Mouse (Mus musculus) adrenal gland, adult 2 months (tissue): ENCODE measurements around the gene Cbfb. TPM values are rescaled to one million over a fixed set of nuclear protein-coding genes. Genes with fewer than 3 reads are reported as not detected.
A peak's percentile ranks its signal among the peaks of the same experiment; 100 is the strongest.

Experiments used
- DNase-seq: peaks from one replicate; pipeline ENCODE4 v3.0.0; 2021
- polyA plus RNA-seq: library from polyadenylated mRNA; depleted of rRNA; stranded (reverse); fragments of >200 nt; gene quantifications from 2 replicates; pipeline ENCODE4 v1.2.3, GENCODE M21; 2012
- total RNA-seq, 2 experiments: library from RNA; stranded (reverse); gene quantifications; 2 replicates each; pipeline ENCODE4 v1.2.3; 2021

The Cbfb gene
- total and polyA plus RNA-seq, 3 experiments = 9.3 to 80.0 (median 68.2) TPM

DNA sequence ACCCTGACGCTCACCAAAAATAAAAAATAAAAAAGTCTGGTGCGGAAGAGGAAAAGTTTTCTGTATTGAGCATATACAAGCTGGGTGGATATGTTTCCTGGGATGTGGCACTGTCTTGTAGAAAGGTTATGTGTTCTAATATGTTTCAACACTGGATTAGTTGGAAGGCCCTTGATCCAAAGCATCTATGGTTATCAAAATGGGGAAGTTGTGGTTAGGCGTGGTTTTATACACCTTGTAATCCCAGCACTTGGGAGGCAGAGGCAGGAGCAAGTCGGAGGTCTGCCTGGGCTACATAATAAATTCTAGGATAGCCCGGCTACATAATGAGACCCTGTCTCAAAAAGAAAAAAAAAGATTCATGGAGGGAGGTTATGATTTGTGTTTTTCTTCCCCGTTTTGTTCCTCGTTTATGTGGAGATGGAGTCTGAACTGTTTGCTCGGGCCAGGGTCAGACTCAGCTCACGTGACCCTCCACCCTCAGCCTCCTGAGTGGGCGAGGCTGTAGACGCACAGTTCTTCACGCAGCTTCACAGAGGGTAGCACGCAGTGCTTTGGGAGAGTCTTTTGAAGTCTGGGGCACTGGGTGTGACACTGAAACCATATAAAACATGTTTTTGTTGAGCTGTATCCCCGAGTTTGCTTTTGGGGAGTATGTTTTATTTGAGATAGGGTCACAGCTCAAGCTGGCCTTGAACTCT, 67.1 kb downstream of the Cbfb start:
- no peak for DNase-seq

- no peak for DNase-seq
Measured at GRCm38 (mm10) chr8:105241016-105241415, 70.5 kb downstream of the Cbfb start.

GRCm38 (mm10) chr8:105251954-105252353, 81.5 kb downstream of the Cbfb start:
- no peak for DNase-seq

DNA sequence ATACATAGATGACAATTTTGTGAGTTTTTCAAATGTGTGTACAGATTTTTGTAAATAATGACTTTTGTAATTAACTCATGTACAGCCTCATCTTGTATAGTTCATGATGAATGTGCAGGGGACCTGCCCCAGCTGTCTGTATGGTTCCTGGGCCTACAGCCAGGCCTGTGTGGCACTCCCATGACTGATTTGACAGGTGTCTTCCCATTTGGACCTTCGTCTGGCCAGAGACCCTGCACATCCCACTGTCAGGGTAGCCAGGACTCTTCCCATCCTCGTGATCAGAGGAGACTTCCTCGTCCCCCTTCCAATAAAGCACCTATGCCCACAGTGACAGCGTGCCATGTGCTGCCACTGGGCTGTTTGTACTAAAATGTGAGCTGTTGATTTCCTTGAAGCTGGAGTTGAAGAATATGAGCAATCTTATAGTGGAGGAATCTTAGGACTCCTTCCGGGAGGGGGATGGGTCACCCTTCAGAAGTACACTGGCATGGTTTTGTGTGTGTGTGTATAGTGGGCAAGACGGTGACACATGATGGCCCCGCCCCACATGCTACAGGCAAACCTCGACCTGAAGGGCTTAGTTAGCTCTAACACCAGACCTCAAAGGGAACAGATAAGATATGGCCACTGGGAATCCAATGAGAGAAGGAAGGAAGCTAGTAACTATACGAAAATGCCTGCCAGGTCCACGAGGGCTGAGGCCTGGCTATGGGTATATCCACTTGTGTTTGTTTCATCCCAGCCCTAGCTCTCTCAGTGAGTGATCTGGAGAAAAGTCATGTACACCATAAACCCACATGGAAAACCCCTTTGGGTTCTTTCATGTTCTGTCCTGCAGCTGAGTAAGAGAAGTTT, 82.4 kb downstream of the Cbfb start:
- DNase-seq = no peak

GRCm38 (mm10) chr8:105253766-105254151, 83.3 kb downstream of the Cbfb start:
- no peak for DNase-seq

GRCm38 (mm10) chr8:105254152-105254965, 83.9 kb downstream of the Cbfb start:
- peak; percentile 90 for DNase-seq

DNA sequence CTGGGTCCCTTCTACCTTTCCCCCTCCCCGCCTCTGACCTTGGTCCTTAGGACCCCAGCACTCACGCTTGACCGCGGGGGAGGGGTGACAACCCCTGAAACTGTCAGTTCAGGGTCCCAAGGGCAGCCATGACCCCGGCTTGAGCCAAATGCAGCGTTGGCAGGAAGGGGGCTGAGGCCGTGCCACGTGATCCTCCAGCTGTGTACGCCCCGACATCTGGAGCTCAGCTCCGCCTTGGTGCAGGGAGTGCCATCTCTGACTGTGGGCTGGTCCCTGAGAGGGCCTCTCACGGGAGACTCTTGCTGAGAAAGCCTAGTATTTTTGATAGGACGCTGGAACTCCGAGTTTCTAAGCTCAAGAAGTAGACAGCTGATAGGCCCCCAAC, 84.5 kb downstream of the Cbfb start, which contains the start of gene B3gnt9:
Gene B3gnt9, minus strand, starts transcription at position 188 of the 385 bp plus-strand sequence.
- peak; percentile 52 for DNase-seq

DNA sequence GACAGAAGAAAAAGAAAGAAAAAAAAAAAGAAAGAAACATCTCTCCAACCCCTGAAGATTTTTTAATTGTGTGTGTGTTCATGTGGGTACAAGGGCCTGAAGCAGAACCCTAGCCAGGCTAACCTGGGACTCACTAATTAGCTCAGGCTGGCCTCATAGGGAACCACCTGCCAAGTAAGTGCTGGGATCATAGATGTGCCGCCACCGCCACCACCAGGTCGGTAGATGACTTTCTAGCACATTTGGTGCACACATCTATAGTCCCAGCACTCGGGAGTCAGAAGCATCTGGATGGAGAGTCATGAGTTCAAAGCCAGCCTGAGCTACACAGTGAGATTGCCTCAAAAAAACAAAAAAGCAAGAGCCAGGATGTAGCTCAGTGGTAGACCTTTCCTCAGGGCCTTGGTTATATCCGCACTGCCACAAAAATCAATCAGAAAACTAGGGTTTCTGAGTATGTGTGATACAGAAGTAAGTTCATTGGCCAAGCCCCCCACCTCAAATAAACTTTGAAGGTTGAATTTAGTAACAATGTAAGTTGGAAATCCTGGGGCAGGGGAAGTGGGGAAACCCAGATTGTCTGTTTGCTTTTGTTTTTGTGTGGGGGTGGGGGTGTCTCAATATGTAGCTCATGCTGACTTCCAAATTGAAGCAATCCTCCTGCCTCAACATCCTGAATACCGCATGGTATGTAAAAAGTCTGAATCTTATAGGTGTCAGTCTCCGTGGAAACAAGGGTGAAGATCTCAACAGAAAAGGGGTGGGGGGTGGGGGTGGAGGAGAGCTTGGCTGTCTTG, 87.0 kb downstream of the Cbfb start:
- DNase-seq = no peak

GRCm38 (mm10) chr8:105258911-105259720, 88.6 kb downstream of the Cbfb start:
- DNase-seq = no peak

DNA sequence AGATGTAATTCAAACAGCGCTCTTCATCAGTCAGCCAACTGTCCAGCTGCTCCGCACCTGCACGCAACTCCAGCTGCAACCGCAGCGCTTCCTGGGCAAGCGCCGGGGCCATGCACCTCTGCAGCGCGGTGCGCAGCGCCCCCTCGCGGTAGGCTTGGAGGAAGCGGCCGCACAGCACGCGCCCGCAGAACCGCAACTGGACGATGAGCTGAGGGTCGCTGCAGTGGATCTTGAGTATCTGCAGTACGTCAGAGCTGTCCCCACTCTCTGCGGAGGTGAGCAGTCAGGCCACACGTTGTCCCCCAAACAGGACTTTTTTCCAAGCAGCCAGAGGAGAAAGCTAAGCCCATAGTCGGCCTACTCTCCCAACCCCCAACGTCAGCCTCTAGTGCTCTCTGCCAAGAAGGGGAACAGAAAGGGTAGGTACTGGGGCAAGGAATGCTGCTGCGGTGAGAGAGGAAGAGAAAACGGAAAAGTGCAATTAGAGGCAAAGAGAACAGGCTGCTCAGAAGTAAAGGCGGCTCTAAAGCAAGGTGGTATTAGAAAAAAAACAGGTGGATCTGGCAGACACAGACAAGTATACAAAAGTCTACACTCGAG, 89.3 kb downstream of the Cbfb start:
- peak; percentile 81 for DNase-seq

- no peak for DNase-seq
Measured at GRCm38 (mm10) chr8:105260371-105261099, 90.1 kb downstream of the Cbfb start.

- no peak for DNase-seq
Measured at GRCm38 (mm10) chr8:105261326-105261980, 91.0 kb downstream of the Cbfb start.

GRCm38 (mm10) chr8:105263244-105263912, 92.9 kb downstream of the Cbfb start:
- DNase-seq = no peak

DNA sequence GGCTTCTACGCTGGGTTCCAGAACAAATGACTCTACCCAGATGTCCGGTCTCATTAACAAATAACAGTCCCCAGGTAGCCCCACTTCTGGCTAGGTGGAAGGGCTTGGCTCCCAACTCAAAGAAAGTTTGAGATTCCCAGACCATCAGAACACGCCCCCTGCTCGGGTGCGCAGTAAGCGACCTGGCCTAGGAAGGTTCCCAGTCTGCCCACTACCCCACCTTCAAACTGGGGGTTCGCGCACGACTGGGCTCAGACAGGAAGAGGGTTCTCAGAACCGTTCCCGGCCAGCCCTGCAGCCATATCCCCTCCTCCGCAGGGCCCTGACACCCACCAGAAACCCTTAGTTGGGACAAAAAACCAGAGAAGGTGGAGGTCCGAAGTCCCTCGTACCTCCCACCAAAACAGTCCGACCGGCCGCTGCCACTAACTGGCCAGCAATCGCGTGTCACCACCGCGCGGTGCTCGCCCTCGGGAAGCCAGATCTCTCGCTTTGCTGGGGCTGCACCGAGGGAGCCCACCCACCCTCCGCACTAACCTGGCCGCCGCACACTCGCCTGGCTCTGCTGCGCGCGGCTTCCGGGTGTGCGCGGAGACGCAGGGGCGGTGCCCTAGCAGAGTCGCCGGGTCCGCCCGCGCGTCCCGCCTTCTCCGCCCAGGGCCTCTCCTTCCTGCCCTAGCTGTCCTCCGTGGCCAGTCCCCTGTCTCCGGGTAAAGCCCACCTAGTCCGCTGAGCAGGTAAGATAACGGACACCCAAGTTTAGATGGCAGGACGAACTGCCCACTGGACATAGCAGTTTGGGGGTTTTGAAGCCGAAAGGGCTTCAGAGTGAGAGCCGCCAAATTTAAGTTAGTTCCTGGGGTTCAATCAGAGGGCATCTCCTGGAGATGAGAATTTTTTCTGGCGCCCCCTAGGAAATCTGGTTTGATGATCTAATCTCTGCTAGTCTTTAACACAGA, 93.8 kb downstream of the Cbfb start, which contains the start of the genes Tradd and Fbxl8:
Gene Tradd, minus strand, starts transcription at position 586 of the 959 bp plus-strand sequence.
Gene Fbxl8, plus strand, starts transcription at position 625 of the 959 bp plus-strand sequence.
- DNase-seq = peak; percentile 90

- DNase-seq = no peak
Measured at GRCm38 (mm10) chr8:105265128-105265527, 94.7 kb downstream of the Cbfb start.

DNA sequence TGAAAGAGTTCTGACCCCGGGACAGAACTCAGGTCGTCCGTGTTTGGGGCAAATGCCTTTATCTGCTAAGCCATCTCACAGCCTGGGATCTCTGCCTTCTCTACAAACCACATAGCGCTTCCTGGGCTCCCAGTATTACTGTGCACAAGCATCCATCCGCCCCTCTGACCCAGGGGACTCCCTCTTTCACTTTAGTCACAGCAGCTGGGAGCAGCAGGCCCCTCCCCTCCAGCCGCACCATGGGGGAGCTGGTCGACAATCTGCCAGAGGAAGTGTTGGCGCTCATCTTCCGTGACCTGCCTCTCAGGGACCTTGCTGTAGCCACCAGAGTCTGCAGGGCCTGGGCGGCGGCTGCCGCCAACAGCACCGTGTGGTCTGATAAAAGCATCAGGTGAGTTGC, 96.3 kb downstream of the Cbfb start:
- no peak for DNase-seq
